Mouse (Mus musculus) CH12.LX (cell line): Measurements from ENCODE around the gene Spink8. TPM values are rescaled to one million over a fixed set of nuclear protein-coding genes. Genes with fewer than 3 reads are reported as not detected.

Experiments used
- DNase-seq: peaks from one replicate; pipeline ENCODE4 v3.0.0-alpha.2; 2013; ENCODE audit errors: extremely low read depth
- H3K27ac ChIP-seq: 2 replicates; pipeline ENCODE4 v1.5.1; 2012; ENCODE audit warnings: low read depth, mild to moderate bottlenecking, control low read depth, moderate library complexity; ENCODE audit not compliant: insufficient read depth
- H3K27me3 ChIP-seq: replicated peaks from 2 replicates; pipeline ENCODE3; 2012; ENCODE audit warnings: inconsistent platforms
- H3K36me3 ChIP-seq, 2 experiments: replicated peaks in 1 of 2; 2 replicates each; pipeline versions ENCODE3 to v1.6.1; 2012; ENCODE audit warnings: inconsistent platforms in 1 of 2, low read length in 1 of 2, mild to moderate bottlenecking in 1 of 2, mixed read lengths in 1 of 2, moderate library complexity in 1 of 2; ENCODE audit not compliant: control insufficient read depth in 1 of 2, insufficient read depth in 1 of 2
- H3K4me1 ChIP-seq, 2 experiments: 2 replicates each; pipeline ENCODE4 v1.6.1; 2012; ENCODE audit warnings: inconsistent platforms in 1 of 2, moderate library complexity in 1 of 2; ENCODE audit not compliant: insufficient read depth in 2 of 2, control insufficient read depth in 1 of 2
- H3K4me2 ChIP-seq: 2 replicates; pipeline ENCODE4 v1.6.1; 2012; ENCODE audit warnings: low read depth, mild to moderate bottlenecking, control low read depth; ENCODE audit not compliant: poor library complexity, insufficient read depth, severe bottlenecking
- H3K4me3 ChIP-seq, 3 experiments: fragments of 150-350 bp in 1 of 3; sonication (generic) in 1 of 3; replicated peaks in 1 of 3; 2 replicates each; pipeline versions ENCODE3 to v1.5.1; 2011 to 2012; ENCODE audit warnings: low read depth in 2 of 3, low read length in 2 of 3, mild to moderate bottlenecking in 2 of 3, moderate library complexity in 2 of 3, control low read depth in 1 of 3, improper control_type of control experiment in 1 of 3, inconsistent platforms in 1 of 3, mixed read lengths in 1 of 3; ENCODE audit not compliant: poor library complexity in 1 of 3
- H3K79me2 ChIP-seq: replicated peaks from 2 replicates; pipeline ENCODE4 v1.6.1; 2012; ENCODE audit warnings: mild to moderate bottlenecking, moderate library complexity; ENCODE audit not compliant: control insufficient read depth, poor library complexity, insufficient read depth, severe bottlenecking; ENCODE audit errors: extremely low read depth
- H3K9ac ChIP-seq: 2 replicates; pipeline ENCODE4 v1.6.1; 2012; ENCODE audit warnings: low read depth, mild to moderate bottlenecking, control low read depth, moderate library complexity; ENCODE audit not compliant: insufficient read depth
- H3K9me3 ChIP-seq: replicated peaks from 2 replicates; pipeline ENCODE3; 2012; ENCODE audit warnings: low read length, inconsistent platforms, mixed read lengths
- CHD2 ChIP-seq: IDR thresholded peaks from 2 replicates; pipeline ENCODE4 v1.6.1; 2011; ENCODE audit warnings: low read length, improper control_type of control experiment
- ETS1 ChIP-seq: conservative IDR thresholded peaks from 2 replicates; pipeline ENCODE4 v1.6.1; 2012; ENCODE audit warnings: low read depth, mild to moderate bottlenecking, inconsistent platforms, low read length, improper control_type of control experiment, moderate library complexity
- HCFC1 ChIP-seq: IDR thresholded peaks from 2 replicates; pipeline ENCODE4 v1.6.1; 2012; ENCODE audit warnings: low read depth, mild to moderate bottlenecking, inconsistent platforms, low read length, improper control_type of control experiment
- MEF2A ChIP-seq: IDR thresholded peaks from 2 replicates; pipeline ENCODE4 v1.6.1; 2014; ENCODE audit warnings: low read depth, mild to moderate bottlenecking, inconsistent platforms, low read length, improper control_type of control experiment, borderline replicate concordance
- NELFE ChIP-seq: IDR thresholded peaks from 2 replicates; pipeline ENCODE4 v1.6.1; 2011; ENCODE audit warnings: low read depth, low read length, improper control_type of control experiment
- NRF1 ChIP-seq: IDR thresholded peaks from 2 replicates; pipeline ENCODE4 v1.6.1; 2014; ENCODE audit warnings: low read depth, mild to moderate bottlenecking, inconsistent platforms, low read length, improper control_type of control experiment, moderate library complexity
- PAX5 ChIP-seq: IDR thresholded peaks from 2 replicates; pipeline ENCODE4 v1.6.1; 2012; ENCODE audit warnings: low read length, inconsistent platforms, mixed read lengths
- POLR2A ChIP-seq: IDR thresholded peaks from 2 replicates; pipeline ENCODE4 v1.6.1; 2011; ENCODE audit warnings: low read depth, mild to moderate bottlenecking, improper control_type of control experiment, low read length
- POLR2AphosphoS2 ChIP-seq: IDR thresholded peaks from 2 replicates; pipeline ENCODE4 v1.6.1; 2011; ENCODE audit warnings: low read depth, low read length, improper control_type of control experiment
- ZMIZ1 ChIP-seq: IDR thresholded peaks from 2 replicates; pipeline ENCODE4 v1.6.1; 2012; ENCODE audit warnings: low read depth, mild to moderate bottlenecking, inconsistent platforms, low read length, improper control_type of control experiment
- dilution Hi-C: fragments of 300-500 bp; cut with MboI; formaldehyde crosslinking; loops from 2 replicates; pipeline ENCODE4 v1.14.3; 2020; ENCODE audit warnings: low sequenced_read_pairs; ENCODE audit not compliant: extremely low pct_unique_long_range_greater_than_20kb, extremely low pct_ligation_motif_present
- in situ Hi-C: fragments of 300-500 bp; cut with MboI; formaldehyde crosslinking; loops from 3 replicates; pipeline ENCODE4 v1.14.3; 2019; ENCODE audit warnings: low sequenced_read_pairs, low pct_ligation_motif_present, low pct_unique_long_range_greater_than_20kb, mixed read lengths
- polyA plus RNA-seq: library from polyadenylated mRNA; unstranded; fragments of >175 nt; gene quantifications from 2 replicates; pipeline ENCODE4 v1.2.1, GENCODE M21; 2012; ENCODE audit warnings: low read depth; ENCODE audit not compliant: insufficient read length
- total RNA-seq, 2 experiments: library from RNA; depleted of rRNA; stranded (reverse); fragments of 300-350 nt in 1 of 2; fragments of >200 nt in 1 of 2; gene quantifications; 2 replicates each; pipeline ENCODE4 v1.2.3; 2012 to 2014

Gene Spink8
- total and polyA plus RNA-seq, 3 experiments: not detected

DNA sequence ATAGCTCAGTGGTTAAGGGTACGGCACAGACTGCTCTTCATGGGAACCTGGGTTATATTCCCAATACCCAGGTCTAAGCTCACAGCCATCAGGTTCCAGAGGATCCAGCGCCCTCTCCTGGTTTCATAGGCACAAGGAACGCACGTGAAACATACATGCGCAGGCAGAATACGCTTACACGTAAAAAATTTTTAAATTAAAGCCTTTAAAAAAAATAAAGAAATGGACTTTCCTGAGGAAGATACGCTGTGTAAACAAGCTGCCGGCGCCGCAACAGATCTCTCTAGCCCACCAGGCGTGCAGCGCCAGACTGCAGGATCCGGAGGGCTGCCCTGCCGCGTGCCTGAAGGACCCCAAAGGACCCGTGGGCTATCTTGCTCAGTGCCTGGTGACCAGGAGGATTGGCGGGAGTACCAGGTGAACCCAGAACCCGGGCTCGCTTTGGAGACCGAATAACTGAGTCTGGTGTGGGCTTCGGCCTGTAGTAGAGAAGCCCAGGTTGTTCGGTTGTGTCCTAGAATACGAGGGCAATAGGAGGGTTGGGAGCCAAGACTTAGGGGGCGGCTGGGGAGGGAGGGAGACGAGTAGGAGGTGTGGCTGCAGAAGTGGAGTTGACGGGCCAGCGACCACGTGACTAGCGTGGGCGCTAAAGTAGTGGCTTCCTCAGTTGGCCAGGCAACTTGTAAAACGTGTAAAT lies 20.5 kb downstream of the Spink8 start, which contains the start of gene Nme6 (continued):
- TF ChIP-seq MEF2A (peak; percentile 39; the same call in 1 of the 2 replicates), NELFE (peak; percentile 84), HCFC1 (peak; percentile 86), ETS1 (no peak), POLR2A (peak; percentile 96)

DNA sequence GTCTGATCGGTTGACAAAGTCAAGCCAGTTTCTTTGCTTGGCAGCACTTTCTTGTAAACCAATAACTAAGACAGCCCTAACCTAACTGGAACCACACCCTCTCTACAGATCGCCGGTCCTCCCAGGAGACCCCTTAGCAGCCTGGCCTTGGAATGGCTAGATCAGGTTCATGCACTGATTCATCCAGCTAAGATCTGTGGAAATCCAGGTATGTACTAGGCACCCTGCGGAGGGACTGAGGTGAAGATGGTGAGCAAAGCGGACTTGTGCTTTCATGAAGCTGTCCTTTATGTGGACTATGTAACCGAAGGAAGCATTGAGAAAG lies 21.0 kb downstream of the Spink8 start:
- no peak for DNase-seq
- H3K27ac ChIP-seq: no peak overlapping the region; the same call in 1 of the 2 replicates
- peak overlapping the region; percentile 88 for H3K9ac ChIP-seq
- H3K4me2 ChIP-seq: peak overlapping the region; percentile 72
- H3K27me3 ChIP-seq: no peaks in the 10 kb centered on the region
- H3K79me2 ChIP-seq: no peaks in the 10 kb centered on the region
- H3K9me3 ChIP-seq: no peaks in the 10 kb centered on the region
- TF ChIP-seq ZMIZ1: 0 out of 2 replicates have a peak, but pooled peaks have one; percentile 0
- TF ChIP-seq PAX5: no peak
- H3K4me3 ChIP-seq: peak overlapping the region; percentile 62 to 89 (median 67)
- H3K4me1 ChIP-seq: peaks cover 0 to 15% of the 10 kb centered on the region in 2 experiments; a peak in 2 of 4 replicates
- H3K36me3 ChIP-seq: peaks cover 20 to 38% of the 10 kb centered on the region in 2 experiments
- dilution Hi-C loops: no loop called here
- in situ Hi-C loops: no loop called here

DNA sequence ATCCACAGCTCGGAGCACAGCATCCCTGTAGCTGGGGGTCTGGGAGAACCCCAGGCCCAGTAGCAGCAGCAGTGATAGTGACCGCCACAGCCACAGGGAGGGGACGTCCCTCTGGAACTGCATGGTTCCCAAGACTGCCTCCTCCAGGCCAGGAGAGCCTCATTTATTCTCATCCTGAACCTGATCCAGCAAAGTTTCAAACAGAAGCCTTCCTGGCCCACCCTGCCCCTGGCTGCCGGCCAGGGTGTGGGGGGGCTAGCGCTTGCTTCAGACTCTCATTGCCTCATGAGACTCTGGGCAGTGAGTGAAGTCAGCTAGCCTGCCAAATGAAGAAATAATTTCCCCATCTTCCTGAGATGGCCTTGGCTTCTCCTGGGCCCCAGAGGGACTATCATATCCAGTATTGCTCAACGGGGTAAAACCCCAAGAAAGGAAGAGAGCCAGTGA lies 37.3 kb downstream of the Spink8 start, which contains the start of gene Camp:
Camp (minus strand) TSS at position 306 of the 447 bp plus-strand sequence.
- TF ChIP-seq MEF2A (no peak), POLR2AphosphoS2 (no peak), NRF1 (no peak), CHD2 (no peak)
- TF ChIP-seq, all 38 proteins: peak for 0
- Histone ChIP-seq H3K4me3 (no peak within 1 kb of the TSS), H3K79me2 (no peaks in the 10 kb centered on the region), H3K27ac (no peak within 1 kb of the TSS), H3K36me3 (peaks cover 8 to 21% of the 10 kb centered on the region in 2 experiments), H3K27me3 (peaks cover 3% of the 10 kb centered on the region), H3K4me2 (no peak within 1 kb of the TSS), H3K9ac (no peak within 1 kb of the TSS), H3K4me1 (no peaks in the 10 kb centered on the region), H3K9me3 (no peaks in the 10 kb centered on the region)
- dilution Hi-C loops: no loop called here
- in situ Hi-C loops: no loop called here
- no peak for DNase-seq

DNA sequence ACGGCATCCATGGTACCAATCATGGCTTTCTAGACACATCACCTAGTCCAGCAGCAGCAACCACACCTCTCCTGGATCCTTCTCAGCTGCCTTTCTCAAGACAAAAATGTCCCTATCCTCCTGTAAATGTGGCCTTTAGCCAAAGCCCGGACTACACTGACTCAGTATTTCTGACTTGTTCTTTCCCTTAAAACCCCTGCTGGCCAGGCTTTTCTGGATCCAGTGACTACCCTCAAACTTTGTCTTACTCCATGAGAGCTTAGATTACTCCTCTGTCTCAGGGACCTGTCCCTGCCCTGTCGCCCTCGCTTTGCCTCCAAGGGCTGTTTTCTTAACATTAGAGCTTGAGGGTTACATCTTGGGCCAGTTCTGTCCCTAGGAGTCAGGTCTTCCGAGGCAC lies 38.0 kb downstream of the Spink8 start:
- Histone ChIP-seq H3K36me3 (peaks cover 4 to 14% of the 10 kb centered on the region in 2 experiments), H3K27ac (no peak overlapping the region), H3K79me2 (no peaks in the 10 kb centered on the region), H3K9ac (no peak overlapping the region), H3K4me1 (no peaks in the 10 kb centered on the region), H3K27me3 (peaks cover 3% of the 10 kb centered on the region), H3K9me3 (no peaks in the 10 kb centered on the region), H3K4me3 (no peak overlapping the region), H3K4me2 (no peak overlapping the region)
- dilution Hi-C loops: no loop called here
- no peak for DNase-seq
- TF ChIP-seq HCFC1: no peak
- TF ChIP-seq, all 38 proteins: peak for 0
- in situ Hi-C loops: loop anchor here (25.0 kb wide), 1 partner anchor 163 kb away; no protein-coding TSS in a partner anchor
